Mouse (Mus musculus) colon, adult 2 months (tissue): ENCODE measurements around the gene Izumo3. TPM values are rescaled to one million over a fixed set of nuclear protein-coding genes. Genes with fewer than 3 reads are reported as not detected.

Experiments used
- polyA plus RNA-seq: library from polyadenylated mRNA; depleted of rRNA; stranded (reverse); fragments of >200 nt; gene quantifications from 2 replicates; pipeline ENCODE4 v1.2.3, GENCODE M21; 2012; rRNA removed

The Izumo3 gene
- not detected in 2 replicates for polyA plus RNA-seq

GRCm38 (mm10) chr4:92147134-92147533 is at the start of gene Izumo3:
Izumo3 (minus strand) TSS chr4:92147234.

DNA sequence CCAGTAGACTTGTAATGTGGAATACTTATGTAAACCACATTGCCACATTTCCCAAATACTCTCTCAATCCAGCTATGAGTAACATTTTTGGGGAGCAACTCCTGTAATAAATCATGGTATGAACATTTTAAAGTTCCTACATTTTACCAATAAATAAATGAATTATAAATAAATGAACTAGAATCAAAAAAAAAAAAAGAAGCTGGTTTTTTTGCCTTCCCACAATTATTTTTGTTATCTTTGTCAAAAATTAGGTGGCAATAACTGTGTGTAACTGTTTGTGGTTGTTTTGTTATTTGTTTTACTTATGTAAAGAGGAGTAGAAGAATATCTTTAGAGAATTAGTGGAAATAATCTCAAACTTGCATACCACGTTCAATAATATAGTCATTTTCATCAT is 44.6 kb upstream of the Izumo3 start, which contains the start of gene Gm12666:
TSS of gene Gm12666 (minus strand) at position 101 of the 400 bp plus-strand sequence.

Other genes with a start within 250 kb of the Izumo3 start
- gene Gm12666, start 44.5 kb upstream of the Izumo3 start, polyA plus RNA-seq, result not detected in 2 replicates